Mouse (Mus musculus) brain, embryonic 14.5 days (tissue): ENCODE results near the gene Tjap1.

ENCODE experiments used
- CTCF ChIP-seq: fragments of 200-500 bp; IDR thresholded peaks from 2 replicates; pipeline ENCODE4 v1.5.1; 2012; ENCODE audit warnings: inconsistent platforms, mild to moderate bottlenecking, moderate library complexity, borderline replicate concordance; ENCODE audit not compliant: insufficient read depth, insufficient read length; ENCODE audit errors: extremely low read depth
- POLR2A ChIP-seq: fragments of 200-500 bp; IDR thresholded peaks from 2 replicates; pipeline ENCODE4 v1.6.1; 2012; ENCODE audit warnings: mild to moderate bottlenecking, inconsistent platforms, borderline replicate concordance; ENCODE audit not compliant: poor library complexity, insufficient read depth, insufficient read length, severe bottlenecking; ENCODE audit errors: extremely low read depth

DNA sequence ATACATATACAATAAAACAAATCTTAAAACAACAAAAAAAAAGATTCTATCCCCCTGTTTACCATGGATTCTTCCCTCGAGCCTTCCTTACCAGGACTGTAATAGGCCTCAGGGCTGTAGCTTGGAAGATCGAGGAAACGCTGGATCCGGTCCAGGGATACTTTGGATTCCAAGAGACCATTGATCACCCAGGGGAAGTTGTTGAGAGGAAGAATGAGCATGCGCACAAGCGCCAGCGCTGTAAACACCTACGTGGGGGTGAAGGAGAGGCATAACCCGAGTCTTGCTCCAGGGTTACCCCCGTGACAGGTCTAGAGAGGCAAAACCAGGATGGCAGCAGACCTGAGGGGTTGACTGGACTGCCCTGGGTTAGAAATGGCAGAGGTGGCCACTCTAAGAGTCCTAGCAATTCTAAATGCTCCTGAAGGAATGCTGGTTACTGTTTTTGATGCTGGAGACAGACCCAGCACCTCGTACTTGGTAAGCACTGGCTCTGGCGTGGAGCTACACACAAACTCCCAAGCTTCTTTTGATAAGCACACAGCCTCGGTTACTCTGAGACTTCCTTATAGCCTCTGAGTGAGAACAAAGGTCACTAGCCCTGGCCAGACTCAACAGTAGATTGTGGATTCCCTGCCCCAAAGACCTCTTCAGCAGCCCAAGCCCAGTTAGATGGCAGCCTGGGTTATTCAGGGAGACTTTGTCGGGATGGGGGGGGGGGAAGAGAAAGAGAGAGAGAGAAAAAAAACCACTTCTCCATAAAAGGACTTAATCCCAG is 39.4 kb upstream of the Tjap1 start:
- TF ChIP-seq CTCF (no peak), POLR2A (no peak)
